Mouse (Mus musculus) left cerebral cortex, adult 2 months (tissue): ENCODE data around the gene Fxyd3. TPM values are rescaled to one million over a fixed set of nuclear protein-coding genes. Genes with fewer than 3 reads are reported as not detected.

Experiments
- DNase-seq, 2 experiments: peaks; one replicate each; pipeline ENCODE4 v3.0.0; 2021 to 2022; ENCODE audit warnings: low spot score in 2 of 2, mixed read lengths in 1 of 2; ENCODE audit errors: extremely low spot score in 1 of 2
- H3K27ac ChIP-seq: fragments of 200-600 bp; 2 replicates; pipeline ENCODE4 v1.8.1; 2022
- H3K4me3 ChIP-seq: fragments of 200-600 bp; 2 replicates; pipeline ENCODE4 v1.8.1; 2022
- CTCF ChIP-seq: fragments of 200-600 bp; IDR thresholded peaks from 2 replicates; pipeline ENCODE4 v1.8.1; 2022; ENCODE audit warnings: antibody characterized with exemption, mild to moderate bottlenecking, moderate library complexity
- intact Hi-C: fragments of 180-260 bp; cut with DNase I; formaldehyde crosslinking; loops from one replicate; pipeline ENCODE4 v1.15.1; 2025
- microRNA-seq, 2 experiments: library from miRNA; unstranded; fragments of <30 nt; microRNA quantifications; one replicate each; pipeline ENCODE4 v1.2.0; 2021
- total RNA-seq, 2 experiments: library from RNA; stranded (reverse); gene quantifications; 2 replicates each; pipeline ENCODE4 v1.2.3; 2021

Fxyd3 gene
- total RNA-seq, 2 experiments from 2014 or later, result not detected

DNA sequence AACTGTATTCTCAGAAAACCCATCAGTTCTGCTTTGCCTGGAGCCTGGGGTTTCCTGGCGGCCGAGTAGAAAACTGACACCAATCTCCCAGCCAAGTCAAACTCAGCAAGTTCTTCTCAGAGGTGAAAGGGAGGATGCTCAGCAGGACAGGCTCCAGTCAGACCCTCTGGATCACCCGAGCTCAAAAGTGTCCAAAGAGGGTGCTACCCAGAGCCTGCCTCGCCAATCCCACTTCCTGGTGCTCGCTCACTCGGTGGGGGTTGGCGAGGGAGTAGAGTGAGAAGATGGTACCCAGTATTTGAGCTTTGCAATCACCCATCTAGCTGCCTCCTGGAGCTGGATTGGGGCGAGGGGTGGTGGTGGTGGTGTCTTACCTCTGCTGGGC is 35.5 kb downstream of the Fxyd3 start:
- Histone ChIP-seq H3K27ac (no peak overlapping the region), H3K4me3 (0 out of 2 replicates have a peak overlapping the region, but pooled peaks have one; percentile 37)
- DNase-seq, result no peak
- no peak for TF ChIP-seq CTCF
- intact Hi-C loops, result no loop called here

DNA sequence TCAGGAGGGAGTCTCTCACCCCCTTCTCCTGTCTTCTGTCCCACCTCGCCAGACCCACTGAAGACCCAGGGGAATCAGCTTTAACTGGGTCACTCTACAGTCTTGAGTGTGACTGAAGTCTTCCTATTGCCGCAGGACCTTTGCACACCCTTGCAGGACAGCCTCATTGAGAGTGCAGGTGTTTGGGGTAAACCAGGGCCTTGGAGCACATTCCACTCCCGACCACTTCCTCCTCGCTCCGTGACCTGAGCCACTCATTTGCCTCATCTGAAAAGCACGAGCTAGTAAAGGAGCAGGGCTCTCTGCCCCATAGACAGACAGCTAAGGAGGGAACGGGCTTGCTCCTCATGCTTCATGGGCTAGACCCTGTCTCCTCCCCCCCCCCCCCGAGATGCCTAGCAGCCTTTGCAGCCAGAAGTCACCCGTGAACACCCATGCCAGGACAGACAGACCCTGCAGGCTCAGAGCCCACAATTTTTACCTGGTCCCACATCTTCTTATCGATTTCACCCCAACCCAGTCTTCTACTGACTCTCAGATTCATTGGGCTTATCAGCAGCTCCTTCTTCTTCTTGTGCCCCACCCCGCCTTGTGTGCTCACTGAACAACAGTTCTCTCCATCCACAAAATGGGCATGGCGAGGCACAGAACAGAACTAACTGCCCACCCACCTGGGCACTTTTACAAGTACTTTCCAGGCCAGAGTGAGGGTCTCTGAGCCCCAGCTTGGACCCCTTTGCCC is 36.1 kb downstream of the Fxyd3 start:
- H3K4me3 ChIP-seq, result no peak overlapping the region
- no peak for DNase-seq
- intact Hi-C loops, result no loop called here
- H3K27ac ChIP-seq, result no peak overlapping the region
- no peak for TF ChIP-seq CTCF

DNA sequence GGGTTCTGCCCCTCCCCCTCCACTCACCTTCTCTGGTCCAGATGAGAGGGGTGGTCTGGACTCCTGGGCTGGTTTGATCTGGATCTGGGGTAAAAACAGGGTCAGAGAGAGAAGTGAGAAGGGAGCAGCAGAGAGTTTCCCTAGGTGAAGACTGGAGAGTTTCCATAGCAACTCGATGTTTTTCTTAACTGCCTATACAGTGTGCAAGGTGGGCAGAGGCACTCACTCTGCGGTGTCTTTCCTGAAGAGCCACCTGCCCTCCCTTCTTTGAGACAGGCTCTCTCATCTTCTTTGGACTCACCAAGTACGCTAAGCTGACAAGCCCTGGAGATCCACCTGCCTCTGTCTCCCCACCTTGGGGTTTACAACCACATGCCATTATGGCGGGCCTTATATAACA is 37.5 kb downstream of the Fxyd3 start:
- H3K27ac ChIP-seq, result no peak overlapping the region
- DNase-seq, result no peak
- intact Hi-C loops, result no loop called here
- H3K4me3 ChIP-seq, result no peak overlapping the region
- no peak for TF ChIP-seq CTCF

- no peak overlapping the region for H3K4me3 ChIP-seq
- no peak for DNase-seq
- no peak for TF ChIP-seq CTCF
- intact Hi-C loops, result no loop called here
- no peak overlapping the region for H3K27ac ChIP-seq
These were observed 38.8 kb downstream of the Fxyd3 start for GRCm38 (mm10) chr7:31037675-31038074.

GRCm38 (mm10) chr7:31036917-31037316 is 39.6 kb downstream of the Fxyd3 start:
- TF ChIP-seq CTCF, result no peak
- H3K4me3 ChIP-seq, result no peak overlapping the region
- DNase-seq, result no peak
- intact Hi-C loops, result no loop called here
- no peak overlapping the region for H3K27ac ChIP-seq

DNA sequence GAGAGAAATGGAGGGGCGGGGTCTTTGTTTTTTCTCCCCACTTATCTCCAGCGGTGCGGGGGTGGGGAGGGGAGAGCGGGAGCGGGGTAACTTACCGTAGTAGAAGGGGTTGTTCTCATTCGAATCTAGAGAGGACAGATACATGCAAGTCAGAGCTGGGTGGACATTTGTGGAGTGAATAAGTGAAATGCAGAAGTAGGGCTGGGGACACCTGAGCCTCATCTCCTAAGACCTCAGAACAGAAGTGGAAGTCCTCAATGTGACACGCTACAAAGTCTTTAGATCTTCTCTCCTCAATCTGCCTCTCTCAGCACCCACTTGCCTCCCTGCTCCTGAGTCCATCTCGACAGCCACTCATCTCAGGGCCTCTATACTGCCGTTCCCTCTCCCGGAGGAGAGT is 41.2 kb downstream of the Fxyd3 start:
- intact Hi-C loops, result no loop called here
- H3K27ac ChIP-seq, result no peak overlapping the region
- no peak for DNase-seq
- H3K4me3 ChIP-seq, result no peak overlapping the region
- TF ChIP-seq CTCF, result no peak

DNA sequence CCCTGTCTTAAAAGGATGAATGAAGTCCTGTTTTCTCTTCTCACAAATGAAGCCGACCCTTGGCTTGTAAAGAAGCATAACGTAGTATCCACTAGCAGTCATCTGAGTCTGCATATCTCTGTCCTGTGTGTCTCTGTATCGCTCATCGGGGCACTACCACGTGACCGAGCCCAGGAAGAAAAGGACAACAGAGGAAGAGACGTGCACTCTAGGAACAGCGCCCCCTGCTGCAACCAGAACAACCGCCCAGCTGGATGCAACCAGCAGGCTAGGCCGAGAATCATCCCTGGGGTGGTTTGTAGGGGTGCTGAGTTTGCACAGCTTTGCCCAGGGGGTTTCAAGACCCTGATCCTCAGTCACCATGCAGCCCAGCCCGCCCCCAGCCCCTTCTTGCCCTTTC is 41.7 kb downstream of the Fxyd3 start:
- H3K27ac ChIP-seq, result no peak overlapping the region
- H3K4me3 ChIP-seq, result no peak overlapping the region
- intact Hi-C loops, result loop anchor here (5.0 kb wide), 1 partner anchor 67 kb away; no protein-coding TSS in a partner anchor
- DNase-seq, result no peak
- peak; percentile 46 for TF ChIP-seq CTCF

DNA sequence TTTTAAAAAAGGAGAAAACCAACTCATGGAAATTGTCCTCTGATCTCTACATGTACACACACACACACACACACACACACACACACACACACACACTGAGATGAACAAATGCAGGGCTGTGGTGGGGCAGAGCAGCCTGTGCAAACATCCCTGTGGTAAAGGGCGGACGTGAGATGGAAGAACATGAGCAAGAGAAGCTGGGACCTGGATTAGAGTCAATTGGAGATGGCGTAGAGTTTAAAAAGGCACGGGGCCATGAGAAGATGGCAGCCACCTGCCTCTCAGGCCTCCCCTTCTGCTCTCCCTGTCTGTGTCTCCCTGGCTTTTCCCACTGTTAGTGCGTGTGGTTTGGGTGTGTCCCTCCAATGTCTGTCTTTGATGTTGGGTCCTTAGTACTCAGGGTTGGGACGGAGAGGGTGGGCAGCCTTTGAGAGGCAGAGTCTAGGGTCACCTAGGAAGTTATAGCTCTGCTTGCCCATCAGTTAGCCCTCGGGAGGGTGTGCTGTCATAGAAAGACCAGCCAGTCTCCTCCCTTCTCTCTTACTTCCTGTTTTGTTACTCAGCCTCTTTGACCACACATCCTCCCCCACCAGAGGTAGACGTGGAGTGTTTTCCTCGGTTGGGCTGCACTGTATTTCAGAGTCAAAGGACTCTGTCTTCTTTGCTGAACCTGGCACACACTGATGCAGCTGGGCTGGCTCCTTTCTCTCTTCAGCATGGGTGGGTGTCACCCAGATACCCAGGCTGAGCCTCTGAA is 42.9 kb downstream of the Fxyd3 start:
- Histone ChIP-seq H3K27ac (no peak overlapping the region), H3K4me3 (no peak overlapping the region)
- no peak for DNase-seq
- no peak for TF ChIP-seq CTCF
- intact Hi-C loops, result loop anchor here (5.0 kb wide), 1 partner anchor 66 kb away; no protein-coding TSS in a partner anchor

GRCm38 (mm10) chr7:31031731-31032130 is 44.8 kb downstream of the Fxyd3 start:
- H3K4me3 ChIP-seq, result no peak overlapping the region
- TF ChIP-seq CTCF, result no peak
- no peak overlapping the region for H3K27ac ChIP-seq
- intact Hi-C loops, result loop anchor here (5.0 kb wide), 1 partner anchor 64 kb away; no protein-coding TSS in a partner anchor
- DNase-seq, result no peak

GRCm38 (mm10) chr7:31030717-31031116 is 45.8 kb downstream of the Fxyd3 start:
- intact Hi-C loops, result loop anchor here (5.0 kb wide), 1 partner anchor 63 kb away; no protein-coding TSS in a partner anchor
- peak; percentile 24 for TF ChIP-seq CTCF
- Histone ChIP-seq H3K27ac (no peak overlapping the region), H3K4me3 (no peak overlapping the region)
- DNase-seq, result no peak

- no peak for TF ChIP-seq CTCF
- intact Hi-C loops, result no loop called here
These were observed 47.9 kb downstream of the Fxyd3 start for GRCm38 (mm10) chr7:31028609-31029008.

More at GRCm38 (mm10) chr7:31028609-31029008, 47.9 kb downstream of the Fxyd3 start:
- H3K4me3 ChIP-seq, result no peak overlapping the region
- no peak overlapping the region for H3K27ac ChIP-seq
- DNase-seq, result no peak

Small RNA genes within 50 kb of the gene (microRNA-seq; reads per million reads assigned to microRNA genes)
- gene Mir7050, result 0 reads per million in 2 experiments

Other genes starting within 250 kb of the Fxyd3 start
- not detected for gene Ffar3, start 220.5 kb downstream of the Fxyd3 start, total RNA-seq
- not detected for gene Ffar1, start 215.1 kb downstream of the Fxyd3 start, total RNA-seq
- not detected for gene Cd22, start 196.4 kb downstream of the Fxyd3 start, total RNA-seq
- 10 to 100 TPM; 91.1 to 93.1 TPM for gene Mag, start 161.8 kb downstream of the Fxyd3 start, total RNA-seq
- not detected for gene Hamp2, start 152.0 kb downstream of the Fxyd3 start, total RNA-seq
- not detected for gene Hamp, start 132.7 kb downstream of the Fxyd3 start, total RNA-seq
- 100 to 1,000 TPM; 131 to 134 TPM for gene Usf2, start 119.9 kb downstream of the Fxyd3 start, total RNA-seq
- gene Lsr, start 103.2 kb downstream of the Fxyd3 start, total RNA-seq, result 10 to 100 TPM; 10.1 to 10.2 TPM
- under 1 TPM; 0.23 to 0.38 TPM for gene Fam187b, start 102.9 kb downstream of the Fxyd3 start, total RNA-seq
- 10 to 100 TPM; 34.1 to 39.0 TPM for gene Fxyd5, start 34.2 kb downstream of the Fxyd3 start, total RNA-seq
- 100 to 1,000 TPM; 174 to 184 TPM for gene Fxyd7, start 25.2 kb downstream of the Fxyd3 start, total RNA-seq
- 10 to 100 TPM; 72.8 to 79.1 TPM for gene Fxyd1, start 19.5 kb downstream of the Fxyd3 start, total RNA-seq
- 10 to 100 TPM; 28.9 to 34.1 TPM for gene Lgi4, start 17.4 kb downstream of the Fxyd3 start, total RNA-seq
- 1 to 10 TPM; 2.5 to 8.3 TPM for gene Hpn, start 38.6 kb upstream of the Fxyd3 start, total RNA-seq
- gene Scn1b, start 50.3 kb upstream of the Fxyd3 start, total RNA-seq, result 100 to 1,000 TPM; 737 to 759 TPM
- gene Gramd1a, start 79.2 kb upstream of the Fxyd3 start, total RNA-seq, result 100 to 1,000 TPM; 107 to 118 TPM
- gene Scgb2b2, start 213.8 kb upstream of the Fxyd3 start, total RNA-seq, result not detected
- not detected for gene Scgb1b2, start 215.1 kb upstream of the Fxyd3 start, total RNA-seq